Mouse (Mus musculus) naive thymus-derived CD4-positive, alpha-beta T cell, adult 2 months (primary cell): ENCODE results near the gene Vwa7.

ENCODE experiments used
- DNase-seq: peaks from one replicate; pipeline ENCODE4 v3.0.0-alpha.2; 2011; ENCODE audit warnings: low read depth

Vwa7 gene

DNA sequence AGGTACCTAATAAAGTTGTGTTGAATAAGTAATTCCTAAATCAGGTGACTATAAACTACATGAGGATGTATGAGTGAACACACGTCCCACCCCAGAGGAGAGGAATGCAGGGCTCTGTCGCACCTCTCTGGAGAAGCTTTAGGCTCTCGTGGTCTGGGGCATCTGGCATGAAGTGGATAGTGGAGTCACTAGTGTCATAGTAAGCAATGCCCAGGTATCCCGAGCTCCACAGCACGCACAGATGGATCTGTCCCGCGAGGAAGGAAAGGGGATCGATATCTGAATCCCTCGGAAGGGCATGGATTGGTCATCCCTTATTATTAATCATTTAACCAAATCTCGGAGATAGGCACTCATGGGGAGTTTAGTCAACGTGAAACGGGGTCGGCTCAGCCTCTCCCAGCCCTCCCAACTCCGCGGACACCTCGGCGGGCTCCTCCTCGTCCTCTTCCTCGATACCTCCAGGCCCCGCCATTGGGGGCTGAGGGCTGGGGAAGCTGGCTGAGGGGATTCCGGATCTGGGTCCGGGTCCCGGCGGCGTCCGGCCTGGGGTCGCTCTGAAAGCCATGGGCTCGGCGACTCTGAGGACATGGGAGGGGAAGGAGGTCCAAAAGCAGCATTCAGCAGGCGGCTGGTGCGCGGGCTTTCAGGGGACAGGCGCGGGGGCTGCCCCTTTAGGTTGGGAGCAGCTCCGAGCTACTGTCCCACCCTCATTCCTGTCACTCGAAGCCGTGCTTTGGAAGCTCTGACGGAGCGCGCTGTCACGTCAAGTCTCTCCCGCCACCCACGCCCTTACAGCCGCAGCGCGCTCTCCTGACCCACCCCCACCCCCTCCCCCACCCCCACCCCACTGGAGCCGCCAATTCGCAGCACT is 29.7 kb downstream of the Vwa7 start:
- no peak for DNase-seq

DNA sequence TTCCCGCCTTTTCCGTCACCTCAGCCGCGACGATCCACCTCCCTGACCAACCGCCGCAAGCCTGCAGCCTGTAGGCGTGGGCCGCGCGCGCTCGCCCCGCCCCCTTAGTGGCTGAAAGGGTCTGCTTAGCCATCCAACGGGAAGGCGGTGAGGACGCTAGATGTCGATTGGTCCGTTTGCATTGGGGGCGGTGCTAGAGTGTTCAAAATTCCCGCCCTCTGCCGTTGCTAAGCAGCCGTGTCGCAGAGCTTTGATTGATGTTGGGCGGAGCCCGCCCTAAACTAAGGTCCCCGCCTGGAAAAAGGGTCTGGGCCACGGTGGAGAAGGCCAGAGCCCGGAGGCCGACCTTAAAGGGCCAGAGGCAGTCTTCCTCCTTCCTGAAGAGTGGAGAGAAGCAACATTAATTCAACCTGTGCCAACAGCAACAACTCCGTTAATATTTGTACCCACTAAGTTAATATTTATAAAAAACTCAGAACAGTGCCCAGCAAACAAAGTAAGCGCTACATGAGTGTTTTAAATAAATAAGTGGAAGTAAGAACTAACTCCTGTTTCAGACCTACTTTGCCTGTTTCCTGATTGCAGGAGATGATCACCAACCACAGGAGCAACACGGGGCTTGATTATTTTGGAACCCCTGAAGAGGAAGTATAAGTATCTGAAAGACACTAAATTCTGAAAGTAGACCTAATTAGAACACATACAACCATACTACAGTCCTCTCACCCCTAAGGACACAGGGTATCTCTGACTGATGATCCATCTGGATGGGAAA is 30.5 kb downstream of the Vwa7 start, which contains the start of gene Msh5:
Msh5 (minus strand) TSS at position 65 of the 775 bp plus-strand sequence.
- DNase-seq: peak; percentile 98

DNA sequence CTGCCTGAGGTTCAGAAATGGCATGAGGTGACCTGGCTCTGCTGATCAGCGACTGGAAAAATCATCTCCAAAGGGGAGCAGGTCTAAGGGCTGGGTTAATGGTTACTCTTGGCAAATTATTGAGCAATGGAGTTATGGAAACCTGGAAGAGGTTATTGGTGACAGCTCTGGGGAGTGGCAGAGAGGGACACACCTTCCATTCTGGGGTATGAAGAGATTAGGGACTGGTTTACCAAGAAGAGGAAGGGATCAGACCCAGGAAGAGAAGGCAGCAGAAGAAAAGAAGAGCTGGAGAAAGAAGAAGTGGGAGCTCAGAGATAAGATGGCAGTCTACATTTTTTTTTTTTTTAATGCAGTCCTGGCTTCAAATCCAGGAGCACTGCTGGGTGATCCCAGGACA is 31.3 kb downstream of the Vwa7 start:
- DNase-seq: peak; percentile 27

DNA sequence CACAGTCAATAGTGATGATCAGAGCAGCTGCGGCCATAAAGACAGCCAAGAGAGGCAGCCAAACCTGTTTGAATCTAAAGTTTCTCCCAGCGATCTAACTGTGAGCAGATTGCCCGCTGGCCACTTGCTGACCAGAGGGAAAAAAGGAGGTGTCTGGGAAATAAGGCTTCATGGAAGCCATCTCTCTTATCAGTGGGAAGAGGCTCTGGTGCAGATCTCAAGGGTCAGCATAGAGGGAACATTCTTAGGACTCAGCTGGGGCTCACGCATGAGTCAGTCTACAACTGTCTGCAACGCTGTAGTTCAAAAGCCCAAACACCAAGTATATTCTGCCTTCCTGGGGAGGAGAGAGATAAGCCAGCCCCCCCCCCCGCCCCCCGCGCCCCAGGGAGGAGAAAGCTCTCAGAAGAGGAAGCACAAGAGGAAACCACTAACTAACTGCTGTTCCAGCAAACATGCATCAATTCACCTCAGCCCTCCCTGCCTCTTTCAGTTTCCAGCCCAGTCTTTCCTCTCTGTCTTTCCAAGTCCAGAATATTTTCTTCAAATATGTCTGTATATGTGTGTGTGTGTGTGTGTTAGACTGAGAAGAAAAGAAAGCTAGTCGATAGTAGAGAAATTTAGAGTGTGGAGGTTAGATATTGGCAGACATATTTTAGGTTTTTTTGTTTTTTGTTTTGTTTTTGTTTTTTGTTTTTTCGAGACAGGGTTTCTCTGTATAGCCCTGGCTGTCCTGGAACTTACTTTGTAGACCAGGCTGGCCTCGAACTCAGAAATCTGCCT is 32.0 kb downstream of the Vwa7 start:
- peak; percentile 75 for DNase-seq

- peak; percentile 31 for DNase-seq
Observed at GRCm38 (mm10) chr17:35048932-35049440, 32.6 kb downstream of the Vwa7 start.

DNA sequence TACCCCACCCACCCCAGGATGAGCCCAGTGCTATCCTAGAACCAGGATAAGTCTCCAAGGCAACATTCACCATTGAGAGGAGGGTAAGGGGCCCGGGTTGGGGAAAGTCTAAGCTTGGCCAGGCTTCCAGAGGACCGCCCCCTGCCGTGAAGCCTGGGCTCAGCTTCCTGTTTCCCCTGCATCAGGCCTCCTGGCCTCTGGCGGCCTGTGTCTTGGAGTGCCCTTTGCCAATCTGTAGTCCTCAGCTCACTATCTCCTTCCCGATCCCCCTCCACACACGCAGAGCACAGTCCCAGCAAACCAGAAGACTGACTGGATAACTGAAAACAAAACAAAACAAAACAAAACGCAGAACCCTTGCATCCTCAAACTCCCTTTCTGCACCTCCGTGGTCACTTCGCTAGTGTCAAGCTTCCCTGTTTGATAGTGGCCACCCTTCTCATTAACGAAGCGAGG is 33.2 kb downstream of the Vwa7 start, which contains the start of gene Clic1:
Clic1 (plus strand) TSS at position 406 of the 456 bp plus-strand sequence.
- peak; percentile 53 for DNase-seq

DNA sequence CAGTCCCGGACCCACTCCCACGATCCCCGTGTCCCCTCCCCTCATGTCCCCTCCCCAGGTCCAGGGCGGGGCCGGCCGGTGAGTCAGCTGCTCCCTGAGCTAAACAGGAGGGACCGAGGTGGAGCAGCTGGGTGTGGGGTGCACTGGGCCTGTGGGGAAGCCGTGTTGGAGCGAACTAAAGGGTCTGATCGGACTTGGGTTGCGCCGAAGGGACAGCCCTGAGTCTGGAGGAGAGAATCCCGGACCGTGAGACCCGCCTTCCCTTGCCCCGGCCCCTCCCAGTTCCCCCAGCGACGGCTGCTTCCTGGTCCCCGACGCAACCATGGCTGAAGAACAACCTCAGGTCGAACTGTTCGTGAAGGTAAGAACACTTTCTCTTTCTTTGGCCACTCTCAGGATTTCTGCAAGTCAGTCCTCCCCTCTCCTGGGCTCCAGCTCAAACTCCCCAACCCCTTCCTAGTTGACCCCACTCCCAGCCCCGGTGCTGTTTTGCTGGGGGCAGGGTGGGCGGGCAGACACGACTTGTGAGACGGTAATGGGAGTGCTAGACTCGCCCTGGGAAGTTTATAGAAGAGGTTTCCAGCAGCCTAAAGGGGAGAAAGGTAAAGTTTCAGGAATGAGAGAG is 33.9 kb downstream of the Vwa7 start:
- DNase-seq: peak; percentile 70

DNA sequence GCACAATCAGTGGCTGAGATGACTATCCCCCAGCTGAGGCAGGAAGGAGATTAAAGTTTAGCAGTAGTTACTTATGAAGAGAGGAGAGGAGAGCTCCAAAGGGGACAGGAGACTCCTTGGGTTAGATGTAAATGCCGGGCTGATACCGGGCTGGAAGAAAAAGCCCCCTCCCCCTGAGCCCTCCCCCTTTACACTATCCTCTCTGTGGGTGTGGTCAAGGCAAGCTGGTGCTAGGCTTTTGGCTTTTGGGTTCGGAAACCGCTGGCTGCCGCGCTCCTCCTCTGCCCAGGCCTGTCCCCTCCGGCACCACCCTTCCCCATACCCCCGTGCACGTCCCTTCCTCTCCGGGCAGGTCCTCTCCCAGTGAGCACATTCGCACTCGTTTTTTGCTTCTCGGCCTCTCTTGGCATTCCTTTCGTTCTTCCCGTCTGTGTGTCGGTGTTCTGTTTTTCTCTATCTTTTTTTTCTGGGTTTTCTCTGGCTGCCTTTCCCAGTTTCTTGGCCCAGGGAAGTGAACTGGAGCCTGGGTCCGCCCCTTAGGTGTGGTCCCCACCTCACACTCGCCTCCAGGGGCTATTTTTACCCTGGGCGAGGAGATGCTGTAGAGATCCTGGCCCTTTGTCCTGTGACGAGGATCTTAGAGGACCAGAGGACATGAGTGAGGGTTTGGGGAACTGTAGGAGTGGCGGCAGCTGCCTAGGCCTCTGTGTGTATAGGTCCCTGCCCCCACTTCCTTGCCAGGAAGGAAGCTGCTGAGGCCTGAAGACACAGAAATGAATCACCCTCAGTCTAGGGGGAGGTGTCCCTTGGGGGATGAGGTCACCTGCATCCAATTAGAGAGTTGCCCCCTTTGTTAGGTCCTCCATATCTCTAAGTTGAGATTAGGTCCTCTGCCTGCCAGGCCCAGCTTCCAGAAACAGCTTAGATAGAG is 35.0 kb downstream of the Vwa7 start:
- peak; percentile 80 for DNase-seq

GRCm38 (mm10) chr17:35052271-35052798 is 36.0 kb downstream of the Vwa7 start:
- no peak for DNase-seq

- DNase-seq: no peak
Observed at GRCm38 (mm10) chr17:35055691-35056495, 39.5 kb downstream of the Vwa7 start.

- no peak for DNase-seq
Observed at GRCm38 (mm10) chr17:35057090-35057489, 40.7 kb downstream of the Vwa7 start.

- no peak for DNase-seq
Observed at GRCm38 (mm10) chr17:35058316-35058715, 41.9 kb downstream of the Vwa7 start.

GRCm38 (mm10) chr17:35058911-35059892 is 42.8 kb downstream of the Vwa7 start, which contains the start of gene Ddah2:
Gene Ddah2, plus strand, starts transcription at chr17:35059035.
- DNase-seq: peak; percentile 90

- no peak for DNase-seq
Observed at GRCm38 (mm10) chr17:35060071-35060470, 43.7 kb downstream of the Vwa7 start.

- no peak for DNase-seq
Observed at GRCm38 (mm10) chr17:35060737-35061297, 44.4 kb downstream of the Vwa7 start.

DNA sequence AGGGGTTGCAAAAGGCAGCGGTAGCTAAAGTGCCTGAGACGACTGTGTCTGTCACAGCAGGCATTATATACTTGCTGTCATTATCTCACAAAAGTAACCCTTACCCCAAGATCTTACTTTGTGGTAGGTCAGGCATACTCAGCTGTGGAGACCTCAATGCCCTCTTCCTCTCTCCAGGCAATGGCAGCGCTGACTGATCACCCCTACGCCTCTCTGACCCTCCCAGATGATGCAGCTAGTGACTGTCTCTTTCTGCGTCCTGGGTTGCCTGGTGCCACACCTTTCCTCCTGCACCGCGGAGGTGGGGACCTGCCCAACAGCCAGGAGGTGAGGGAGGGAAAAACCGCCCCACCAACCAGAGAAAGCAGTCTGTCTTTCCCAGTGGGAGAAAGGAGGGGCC is 44.9 kb downstream of the Vwa7 start:
- DNase-seq: no peak

DNA sequence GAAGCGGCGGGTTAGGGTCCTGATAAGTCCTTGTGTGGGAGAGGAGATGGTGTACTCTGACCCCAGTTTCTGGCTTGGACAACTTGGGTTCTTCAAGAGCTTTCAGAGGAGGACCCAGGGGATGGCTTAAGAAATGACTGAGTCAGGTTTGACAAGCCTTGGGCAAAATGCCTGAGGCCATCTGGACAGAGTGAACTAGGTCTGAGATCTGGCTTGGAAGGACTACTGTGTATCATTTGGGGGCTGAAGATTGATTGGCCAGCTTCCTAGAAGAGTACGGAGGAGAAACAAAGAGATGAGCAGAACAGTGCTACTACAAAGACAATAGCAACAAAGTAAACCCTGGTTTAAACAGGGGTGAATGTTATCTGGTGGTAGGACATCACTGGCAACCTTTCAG is 47.1 kb downstream of the Vwa7 start:
- DNase-seq: no peak
